Mouse (Mus musculus) olfactory bulb, adult 2 months (tissue): ENCODE results near the gene Gpbar1.

ENCODE experiments used
- CTCF ChIP-seq: fragments of 200-500 bp; IDR thresholded peaks from 2 replicates; pipeline ENCODE4 v1.5.1; 2012; ENCODE audit warnings: low read depth, mild to moderate bottlenecking, low read length, moderate library complexity; ENCODE audit not compliant: insufficient read depth
- POLR2A ChIP-seq: fragments of 200-500 bp; IDR thresholded peaks from 2 replicates; pipeline ENCODE4 v1.6.1; 2012; ENCODE audit warnings: mild to moderate bottlenecking, low read depth, low read length, moderate library complexity; ENCODE audit not compliant: insufficient read depth

- no peak for TF ChIP-seq CTCF
- TF ChIP-seq POLR2A, result no peak
These were observed 32.8 kb upstream of the Gpbar1 start for GRCm38 (mm10) chr1:74245525-74245924.
